Mouse (Mus musculus): ENCODE data around the gene Zbtb6.

The Zbtb6 gene

DNA sequence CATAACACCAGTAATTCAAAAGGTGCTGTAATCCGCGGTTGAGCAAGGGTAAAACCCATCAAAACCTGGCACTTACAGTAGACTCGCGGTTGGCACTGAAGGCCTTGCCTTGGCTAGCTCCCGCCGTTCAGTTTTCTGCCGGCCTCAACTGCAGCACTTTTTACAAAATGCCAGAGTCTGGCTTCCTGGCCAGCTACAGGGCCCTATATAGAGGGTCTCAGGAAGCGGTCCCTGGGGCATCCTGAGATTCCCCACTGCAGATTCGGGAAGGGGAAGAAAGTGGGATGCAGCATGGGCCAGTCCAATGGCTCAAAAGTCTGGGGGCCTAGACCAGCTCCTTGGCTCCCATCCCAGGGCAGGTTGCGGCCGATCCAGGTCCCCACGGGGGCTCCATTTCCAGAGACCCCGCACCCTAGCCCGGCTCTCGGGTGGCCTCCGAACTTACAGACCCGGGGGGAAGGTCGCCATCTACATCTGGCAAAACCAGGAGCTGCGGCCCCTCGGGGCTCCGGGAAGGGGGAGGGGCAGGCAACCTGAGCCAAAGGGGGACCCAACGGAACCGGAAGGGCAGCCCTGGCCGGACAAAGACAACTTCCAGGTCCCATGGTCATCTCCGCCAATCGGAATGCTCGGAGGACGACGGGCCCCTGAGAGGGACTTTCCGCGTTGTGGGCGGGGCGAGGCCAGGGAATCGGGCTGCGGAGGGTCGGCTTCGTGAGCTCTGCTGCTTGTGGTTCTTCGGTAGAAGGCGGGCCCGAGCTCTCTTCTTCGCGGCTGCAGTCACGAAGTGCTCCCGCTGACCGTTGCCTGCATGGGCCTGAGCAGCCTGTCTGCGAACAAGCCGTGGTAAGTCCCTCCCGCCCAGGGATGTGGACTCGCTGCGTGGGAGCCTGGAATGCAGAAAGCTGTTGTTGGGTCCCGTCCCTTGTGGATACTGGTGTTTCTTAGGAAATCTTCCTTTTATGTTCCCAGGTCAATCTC lies at the start of gene Zbtb6, which contains the start of the genes Zbtb26 and Rabgap1:
TSS of gene Zbtb6 (minus strand) at position 561 of the 981 bp plus-strand sequence.
TSS of gene Zbtb26 (minus strand) at position 525 of the 981 bp plus-strand sequence.
TSS of gene Rabgap1 (plus strand) at position 669 of the 981 bp plus-strand sequence.
- no peak for DNase-seq (ENCODE audit: extremely low spot score, low read depth, low spot score)

DNA sequence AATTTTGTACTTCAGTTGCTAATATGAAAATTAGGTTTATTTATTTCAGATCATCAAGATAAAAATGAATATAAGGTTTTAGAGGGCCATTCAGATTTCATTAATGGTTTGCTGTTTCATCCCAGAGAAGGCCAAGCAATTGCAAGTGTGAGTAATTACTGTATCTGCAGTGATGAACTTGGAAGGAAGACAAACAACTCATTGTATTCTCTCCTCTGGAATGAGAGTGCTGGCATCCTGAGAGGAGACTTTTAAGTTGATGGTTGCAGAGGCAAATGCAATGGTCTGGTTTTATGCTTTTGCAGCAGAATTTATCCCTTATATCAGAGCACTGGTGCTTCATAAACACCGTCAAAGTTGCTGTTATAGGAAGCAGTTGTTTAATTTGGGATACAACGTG lies 46.0 kb upstream of the Zbtb6 start:
- no peak for DNase-seq (ENCODE audit: extremely low spot score, low read depth, low spot score)

DNA sequence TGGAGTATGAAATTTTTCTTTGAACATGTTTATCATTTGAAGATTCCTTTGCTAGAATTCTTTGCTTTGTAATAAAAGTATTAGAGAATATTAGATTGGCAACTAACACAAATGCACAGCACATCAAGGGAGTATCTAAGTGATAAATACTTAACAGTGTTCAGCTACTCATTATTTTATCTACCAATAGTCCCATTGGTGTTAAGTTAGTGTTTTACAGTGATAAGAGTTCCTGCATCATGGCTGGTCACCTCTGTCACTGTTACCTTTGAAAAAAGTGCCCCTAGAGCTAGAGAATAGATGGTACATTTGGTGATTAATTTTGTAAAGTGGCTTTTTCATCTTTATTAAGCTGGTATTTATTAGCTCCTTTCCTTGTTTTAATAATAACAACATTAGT lies 43.4 kb upstream of the Zbtb6 start:
- DNase-seq (ENCODE audit: extremely low spot score, low read depth, low spot score): no peak

DNA sequence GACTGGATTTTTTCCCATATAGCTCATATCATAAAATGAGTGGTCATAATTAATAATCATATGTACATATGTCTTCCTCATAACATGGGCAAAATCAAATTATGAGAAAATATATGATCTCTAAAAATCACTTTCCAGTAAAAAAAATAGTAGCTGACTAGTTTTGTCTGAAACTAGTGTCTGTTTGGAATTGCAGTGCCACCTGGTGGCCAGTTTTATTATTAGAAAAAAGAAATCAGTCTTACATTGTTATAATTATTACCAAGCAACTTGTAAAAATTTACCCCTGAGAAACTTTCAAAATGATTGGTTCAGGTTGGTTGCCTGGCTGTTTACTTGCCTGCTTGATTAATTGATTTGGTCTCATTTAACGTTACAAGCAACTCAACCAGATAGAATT lies 42.4 kb upstream of the Zbtb6 start:
- peak; percentile 24 for DNase-seq (ENCODE audit: extremely low spot score, low read depth, low spot score)

DNA sequence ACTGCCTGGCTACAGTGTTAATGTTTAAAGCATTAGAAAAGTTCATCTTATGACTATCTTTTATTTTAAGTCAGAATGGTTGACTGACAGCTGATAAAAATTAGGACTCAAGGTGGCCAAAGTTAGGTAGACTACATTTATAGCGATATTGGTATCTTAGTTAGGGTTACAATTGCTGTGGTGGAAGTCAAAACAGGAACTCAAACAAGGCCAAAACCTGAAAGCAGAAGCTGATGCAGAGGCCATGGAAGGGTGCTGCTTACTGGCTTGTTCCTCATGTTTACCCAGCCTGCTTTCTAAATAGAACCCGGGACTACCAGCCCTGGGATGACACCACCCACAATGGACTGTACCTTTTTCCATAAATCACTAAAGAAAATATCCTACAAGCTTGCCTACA lies 41.2 kb upstream of the Zbtb6 start:
- DNase-seq (ENCODE audit: extremely low spot score, low read depth, low spot score): no peak

DNA sequence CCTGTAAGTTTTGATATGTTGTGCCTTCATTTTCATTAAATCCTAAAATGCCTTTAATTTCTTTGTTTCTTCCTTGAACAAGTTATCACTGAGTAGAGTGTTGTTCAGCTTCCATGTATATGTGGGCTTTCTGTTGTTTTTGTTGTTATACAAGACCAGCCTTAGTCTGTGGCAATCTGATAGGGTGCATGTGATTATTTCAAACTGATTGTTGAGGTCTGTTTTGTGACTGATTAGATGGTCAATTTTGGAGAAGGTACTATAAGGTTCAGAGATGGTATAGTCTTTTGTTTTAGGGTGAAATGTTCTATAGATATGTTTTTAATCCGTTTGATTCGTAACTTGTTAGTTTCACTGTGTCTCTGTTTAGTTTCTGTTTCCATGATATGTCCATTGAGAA lies 37.1 kb upstream of the Zbtb6 start:
- DNase-seq (ENCODE audit: extremely low spot score, low read depth, low spot score): no peak

DNA sequence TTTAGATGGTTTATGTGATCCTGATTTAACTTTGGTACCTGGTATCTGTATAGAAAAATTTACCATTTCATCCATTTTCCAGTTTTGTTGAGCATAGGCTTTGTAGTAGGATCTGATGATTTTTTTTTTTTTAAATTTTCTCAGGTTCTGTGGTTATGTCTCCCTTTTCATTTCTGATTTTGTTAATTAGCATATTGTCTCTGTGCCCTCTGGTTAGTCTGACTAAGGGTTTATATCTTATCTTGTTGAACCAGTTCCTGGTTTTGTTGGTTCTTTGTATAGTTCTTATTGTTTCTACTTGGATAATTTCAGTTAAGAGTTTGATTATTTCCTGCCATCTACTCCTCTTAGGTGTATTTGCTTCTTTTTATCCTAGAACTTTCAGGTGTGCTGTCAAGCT lies 36.6 kb upstream of the Zbtb6 start:
- DNase-seq (ENCODE audit: extremely low spot score, low read depth, low spot score): no peak

DNA sequence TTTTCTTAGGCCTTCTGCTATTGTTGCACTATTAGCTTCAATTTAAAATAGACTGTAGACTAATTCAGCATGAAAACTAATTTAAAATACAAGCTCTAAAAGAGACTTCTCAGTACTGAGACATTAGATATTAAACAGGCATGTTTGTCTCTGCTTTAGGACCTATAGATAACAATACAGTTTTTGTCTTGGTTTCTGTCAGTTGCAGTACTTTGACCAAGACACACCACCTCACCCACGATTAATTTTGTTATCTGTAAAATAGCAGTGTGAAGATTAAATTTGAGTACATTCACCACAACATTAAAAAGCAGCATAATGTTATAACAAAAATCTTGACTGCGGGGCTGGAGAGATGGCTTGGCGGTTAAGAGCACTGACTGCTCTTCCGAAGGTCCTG lies 23.3 kb upstream of the Zbtb6 start:
- no peak for DNase-seq (ENCODE audit: extremely low spot score, low read depth, low spot score)

DNA sequence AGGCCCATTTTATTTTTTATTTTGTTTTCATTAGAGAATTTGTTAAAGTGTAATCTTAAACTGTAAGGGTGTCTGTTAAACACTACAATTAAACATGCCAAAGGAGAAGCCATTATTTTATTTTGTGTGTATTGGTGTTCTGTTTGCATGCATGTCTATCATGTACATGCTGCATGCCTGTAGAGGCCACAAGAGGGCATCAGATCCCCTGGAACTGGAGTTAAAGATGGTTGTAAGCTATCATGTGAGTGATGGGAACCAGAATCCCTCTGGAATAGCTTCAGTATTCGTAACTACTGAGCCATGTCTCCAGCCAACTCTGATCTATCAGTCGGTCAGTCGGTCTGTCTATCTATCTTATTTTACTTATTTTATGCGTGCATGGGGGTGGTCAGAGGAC lies 17.7 kb upstream of the Zbtb6 start:
- no peak for DNase-seq (ENCODE audit: extremely low spot score, low read depth, low spot score)

DNA sequence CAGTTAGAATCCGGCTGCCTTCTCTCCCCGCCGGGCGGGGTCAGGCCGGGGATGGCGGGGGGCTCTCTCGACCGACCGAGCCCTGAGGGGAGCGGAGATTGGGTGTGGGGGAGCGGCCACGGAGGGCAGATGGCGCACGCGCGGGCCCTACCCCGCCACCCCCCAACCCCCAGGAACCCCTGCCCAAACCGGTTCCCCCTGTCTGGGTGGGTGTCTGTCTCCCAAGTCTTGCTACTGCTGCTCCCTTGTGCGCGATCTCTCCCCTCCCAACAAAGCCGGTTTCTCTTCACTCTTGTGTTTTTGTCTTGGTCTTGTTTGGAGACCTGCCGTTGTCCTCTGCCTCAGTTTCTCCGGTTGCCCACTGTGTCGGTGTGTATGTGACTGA lies 9.4 kb upstream of the Zbtb6 start:
- DNase-seq (ENCODE audit: extremely low spot score, low read depth, low spot score): no peak

DNA sequence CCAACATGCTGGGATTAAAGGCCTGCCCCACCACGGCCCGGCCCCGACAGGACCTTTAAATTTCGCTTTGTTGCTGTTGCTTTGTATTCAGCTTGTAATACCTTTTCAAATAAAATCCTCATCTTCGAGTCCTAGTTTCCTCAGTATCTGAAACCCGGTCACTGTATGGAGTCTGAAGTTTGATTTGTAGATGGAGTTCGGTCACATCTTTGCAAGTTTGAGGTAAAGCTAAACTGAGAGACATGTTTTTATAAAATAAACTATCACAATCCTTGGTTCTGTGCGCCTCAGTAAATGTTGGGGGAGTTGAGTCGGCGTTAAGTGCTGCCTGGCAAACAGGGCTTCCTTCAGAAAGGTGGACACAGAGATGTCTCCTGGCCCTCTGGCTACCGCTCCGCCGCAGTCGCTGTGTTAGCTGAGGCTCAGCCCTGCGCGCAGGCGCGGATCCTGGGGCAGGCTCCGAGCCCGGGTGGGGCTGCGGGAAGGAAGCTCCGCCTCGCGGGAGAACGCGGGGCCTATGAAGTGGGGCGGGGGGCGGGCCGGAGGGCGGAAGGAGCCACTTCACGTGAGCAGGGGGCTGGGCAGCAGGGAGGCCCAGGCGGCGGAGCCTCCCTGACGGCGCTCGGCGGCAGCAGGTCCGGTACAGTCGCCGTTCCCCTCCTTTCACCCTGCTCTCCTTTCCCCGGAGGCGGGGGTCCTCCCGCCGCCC lies 8.8 kb upstream of the Zbtb6 start:
- DNase-seq (ENCODE audit: extremely low spot score, low read depth, low spot score): peak; percentile 61

DNA sequence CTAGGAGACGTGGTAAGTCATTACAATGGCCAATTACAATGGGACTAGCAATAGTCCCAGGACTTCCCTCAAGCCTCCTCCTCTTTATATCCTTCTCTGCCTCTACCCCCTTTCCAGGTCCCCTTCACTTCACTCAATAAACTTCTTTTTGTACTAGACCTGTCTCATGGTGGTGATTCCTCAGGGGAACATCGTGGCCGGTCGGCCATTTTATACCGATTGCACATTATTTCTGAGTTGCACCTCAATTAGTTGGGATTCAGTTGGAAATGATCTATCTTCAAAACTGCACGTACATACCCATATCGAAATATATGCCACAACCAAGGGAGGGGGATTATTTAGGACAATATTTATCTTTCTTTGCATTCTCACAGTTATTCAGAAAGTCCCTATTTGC lies 11.4 kb downstream of the Zbtb6 start:
- DNase-seq (ENCODE audit: extremely low spot score, low read depth, low spot score): no peak

DNA sequence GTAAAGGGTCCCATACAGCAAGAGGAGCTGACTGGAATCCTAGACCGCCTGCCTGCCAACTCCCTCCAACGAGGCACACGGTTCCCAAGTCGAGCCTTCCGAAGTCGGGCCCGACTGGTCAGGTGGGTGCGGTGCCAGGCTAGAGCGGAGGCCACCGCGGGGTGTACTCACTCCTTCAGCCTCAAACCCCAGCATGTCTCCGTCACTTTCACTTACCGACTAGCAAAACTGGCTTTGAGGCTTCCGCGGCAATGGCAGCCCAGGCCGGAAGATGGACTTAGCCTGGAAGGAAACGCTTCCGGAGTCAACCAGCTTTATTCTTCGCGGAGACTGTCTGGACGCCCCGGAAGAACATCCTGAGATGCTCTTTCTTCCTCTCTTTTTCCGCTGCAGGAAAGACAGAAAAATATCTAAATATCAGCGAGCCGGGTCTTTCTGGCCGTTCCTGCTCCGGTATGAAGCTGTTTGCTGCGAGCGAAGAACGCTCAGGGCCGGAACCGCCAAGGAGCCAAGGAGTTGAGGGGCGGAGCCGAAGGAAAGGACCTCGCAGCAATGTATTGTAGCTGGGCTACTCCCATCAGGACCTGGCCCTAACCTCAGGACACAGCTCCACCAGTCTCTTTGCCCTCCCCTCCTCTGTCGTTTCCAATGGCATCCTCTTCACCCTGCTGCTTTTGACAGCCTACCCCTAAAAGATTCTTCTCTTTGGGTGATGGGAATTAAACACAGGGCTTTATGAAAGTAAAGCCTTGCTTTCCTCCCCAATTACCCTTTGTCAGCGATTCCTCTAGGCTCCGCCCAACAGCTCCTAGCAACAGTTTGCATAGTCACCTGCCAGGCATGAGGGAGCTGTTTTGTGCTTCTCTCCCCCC lies 12.1 kb downstream of the Zbtb6 start:
- DNase-seq (ENCODE audit: extremely low spot score, low read depth, low spot score): no peak

DNA sequence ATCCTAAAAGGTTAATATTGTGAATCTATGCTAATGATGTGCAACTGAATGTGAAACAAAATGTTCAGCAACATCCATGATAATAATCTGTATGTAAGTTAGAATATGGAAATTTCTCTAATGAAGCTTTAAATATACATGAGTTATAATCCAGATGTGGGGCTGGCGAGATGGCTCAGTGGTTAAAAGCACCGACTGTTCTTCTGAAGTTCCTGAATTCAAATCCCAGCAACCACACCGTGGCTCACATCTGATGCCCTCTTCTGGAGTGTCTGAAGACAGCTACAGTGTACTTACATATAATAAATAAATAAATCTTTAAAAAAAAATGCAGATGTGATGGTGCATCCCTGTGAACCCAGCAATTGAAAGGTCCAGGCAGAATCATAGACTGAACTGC lies 19.3 kb downstream of the Zbtb6 start:
- DNase-seq (ENCODE audit: extremely low spot score, low read depth, low spot score): no peak

DNA sequence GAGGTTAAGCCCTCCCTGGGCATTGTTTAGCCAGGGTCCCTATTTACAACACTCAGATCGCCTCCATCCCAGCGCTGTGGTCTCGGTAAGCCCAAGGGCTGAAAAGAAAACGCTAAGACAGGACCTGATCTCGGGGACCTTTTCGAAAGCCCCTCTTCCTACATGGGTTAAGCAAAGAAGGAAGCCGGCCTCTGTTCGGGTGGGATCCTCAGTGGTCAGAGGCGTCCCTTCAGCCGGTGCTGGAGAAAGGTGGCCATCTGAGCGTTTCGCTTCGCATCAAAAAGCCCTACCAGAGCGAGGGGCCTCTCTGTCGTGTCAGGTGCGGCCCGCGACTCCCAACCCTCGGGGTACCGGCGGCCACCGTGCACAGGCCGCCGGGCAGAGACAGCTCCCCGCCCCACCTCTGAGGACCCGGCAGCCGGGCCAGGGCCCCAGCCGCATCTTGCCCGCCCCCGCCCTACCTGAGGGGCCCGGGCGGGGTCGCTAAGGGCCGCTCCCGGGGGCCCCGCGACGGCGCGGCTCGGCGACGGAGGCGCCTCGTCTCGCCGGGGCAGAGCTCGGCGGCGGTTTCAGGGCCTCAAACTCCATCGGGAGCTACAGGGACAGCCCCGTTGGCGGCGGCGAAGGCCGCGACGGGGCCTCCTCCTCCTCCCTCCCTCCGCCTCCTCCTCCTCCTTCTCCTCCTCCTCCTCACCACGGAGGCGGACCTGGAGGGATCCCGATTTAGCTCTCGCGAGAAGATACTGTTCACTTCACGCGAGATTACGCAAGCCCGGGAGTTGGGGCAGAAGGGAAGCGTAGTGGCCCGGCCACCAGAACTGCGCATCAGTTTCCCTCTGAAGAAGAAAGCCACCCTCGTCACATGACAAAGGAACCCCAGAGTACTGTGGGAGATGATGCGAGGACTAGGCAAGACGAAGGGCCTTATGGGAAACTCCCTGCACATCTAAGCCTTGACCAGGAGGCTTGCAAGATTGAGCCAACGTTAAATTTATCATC lies 20.4 kb downstream of the Zbtb6 start, which contains the start of gene Rc3h2:
TSS of gene Rc3h2 (minus strand) at position 598 of the 999 bp plus-strand sequence.
- peak; percentile 98 for DNase-seq (ENCODE audit: extremely low spot score, low read depth, low spot score)

DNA sequence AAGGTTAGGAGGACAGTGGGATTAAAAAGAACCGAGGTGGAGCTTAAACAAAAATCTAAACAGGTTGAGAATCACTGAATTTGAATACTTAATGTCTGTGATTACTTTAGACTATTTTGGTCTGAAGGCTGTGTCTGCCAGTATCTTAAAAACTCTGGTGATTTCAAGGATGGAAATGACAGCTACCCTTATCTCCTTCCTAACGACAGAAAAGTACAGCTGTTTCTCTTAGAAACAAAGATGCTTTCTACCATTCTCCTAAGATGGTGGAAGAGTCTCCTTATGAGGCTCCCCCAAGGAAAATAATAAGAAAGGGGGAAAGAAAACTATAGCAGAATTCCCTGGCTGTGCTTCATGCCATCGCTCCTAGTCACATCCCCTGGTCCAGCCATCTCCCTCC lies 21.1 kb downstream of the Zbtb6 start:
- no peak for DNase-seq (ENCODE audit: extremely low spot score, low read depth, low spot score)

DNA sequence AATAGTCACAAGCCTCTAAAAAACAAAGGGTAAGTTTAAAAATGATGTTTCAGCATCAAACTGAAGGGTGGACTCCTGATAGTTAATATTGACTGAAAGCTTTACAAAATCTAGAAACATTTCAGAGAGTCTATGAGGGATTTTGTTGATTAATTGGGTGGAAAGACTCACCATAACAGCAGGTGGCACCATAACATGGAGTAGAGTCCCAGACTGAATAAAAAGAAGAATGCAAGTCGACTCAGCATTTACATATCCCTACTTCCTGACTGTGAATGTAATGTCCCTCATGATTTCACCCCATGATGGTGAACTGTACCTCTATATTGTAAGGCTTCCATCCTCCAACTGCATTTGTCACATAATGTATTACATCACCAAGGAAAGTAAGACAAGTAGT lies 47.4 kb downstream of the Zbtb6 start:
- DNase-seq (ENCODE audit: extremely low spot score, low read depth, low spot score): no peak

DNA sequence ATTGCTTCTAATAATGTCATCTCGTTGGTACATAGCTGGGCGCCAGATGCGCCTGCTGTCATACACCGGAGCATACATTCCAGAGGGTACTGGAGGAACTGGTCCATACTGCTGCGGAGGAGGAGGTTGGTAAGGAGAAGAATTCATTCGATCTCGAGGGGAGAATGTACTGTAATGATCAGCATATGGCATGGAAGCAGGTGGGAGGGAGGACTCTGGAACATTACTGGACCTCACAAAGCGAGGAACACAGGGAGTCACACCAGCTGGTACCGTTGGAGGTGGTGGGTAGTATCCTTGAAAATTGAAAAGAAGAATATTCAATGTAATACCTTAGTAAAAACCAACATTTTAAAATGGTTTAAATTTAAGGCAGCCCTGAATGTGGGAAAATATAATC lies 60.0 kb downstream of the Zbtb6 start:
- DNase-seq (ENCODE audit: extremely low spot score, low read depth, low spot score): no peak

DNA sequence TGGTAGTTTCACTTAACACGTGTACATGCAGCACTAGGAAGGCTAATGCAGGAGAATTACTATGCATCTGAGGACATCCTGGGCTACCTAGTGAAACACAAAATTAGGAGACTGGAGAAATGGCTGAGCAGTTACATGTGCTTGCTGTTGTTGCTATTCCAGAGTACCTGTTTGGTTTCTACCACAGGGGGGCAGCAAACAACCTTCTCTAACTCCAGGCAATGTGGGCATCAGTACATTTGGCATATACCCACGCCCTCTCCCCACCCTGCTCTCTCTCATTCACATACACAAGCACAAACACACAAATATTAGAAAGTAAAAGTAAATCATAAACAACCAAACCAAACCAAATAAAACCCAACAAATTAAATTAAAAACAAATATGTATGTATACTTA lies 62.8 kb downstream of the Zbtb6 start:
- peak; percentile 22 for DNase-seq (ENCODE audit: extremely low spot score, low read depth, low spot score)

DNA sequence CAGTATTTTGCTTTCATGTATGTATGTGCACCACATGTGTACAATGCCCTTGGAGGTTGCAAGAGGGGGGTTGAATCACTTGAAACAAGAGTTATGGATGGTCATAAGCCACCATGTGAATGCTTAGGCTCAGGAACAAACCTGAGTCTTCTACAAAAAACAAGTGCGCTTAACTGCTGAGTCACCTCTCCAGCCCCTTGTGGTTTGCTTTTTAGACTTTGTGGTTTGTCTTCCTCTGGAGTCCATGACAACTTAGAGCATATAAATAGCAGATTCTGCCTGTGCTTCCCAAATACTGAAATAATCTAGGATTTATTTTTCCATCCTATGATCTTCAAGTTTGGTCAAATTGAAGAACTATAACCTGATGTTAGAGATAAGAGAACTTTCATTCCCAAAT lies 67.0 kb downstream of the Zbtb6 start:
- DNase-seq (ENCODE audit: extremely low spot score, low read depth, low spot score): no peak
